Mouse (Mus musculus) heart, postnatal 0 days (tissue): Measurements from ENCODE around the gene Adamtsl1.

ENCODE experiments used
- CTCF ChIP-seq: IDR thresholded peaks from 2 replicates; pipeline ENCODE4 v1.5.1; 2016; ENCODE audit warnings: antibody characterized with exemption, control low read depth, low read depth
- EP300 ChIP-seq: IDR thresholded peaks from 2 replicates; pipeline ENCODE4 v1.6.1; 2016; ENCODE audit warnings: antibody characterized with exemption, low read depth

- TF ChIP-seq CTCF = no peak
- no peak for TF ChIP-seq EP300
Measured at GRCm38 (mm10) chr4:85819921-85820320, 305.9 kb downstream of the Adamtsl1 start.
